Mouse (Mus musculus) monocyte, adult 5-6 weeks (primary cell): ENCODE data around the gene Asprv1. TPM values are rescaled to one million over a fixed set of nuclear protein-coding genes. Genes with fewer than 3 reads are reported as not detected.

Source experiments
- ATAC-seq: fragments of 153-309, 156-312 bp; replicated peaks from 2 replicates; pipeline ENCODE4 v1.8.0; 2017; ENCODE audit warnings: mild to moderate bottlenecking; ENCODE audit not compliant: low TSS enrichment, insufficient number of reproducible peaks, severe bottlenecking, poor library complexity, low FRiP score
- total RNA-seq: library from RNA; stranded (forward); fragments of 200-1000, 200-491, 200-594 nt; gene quantifications from 3 replicates; pipeline ENCODE4 v1.2.3, GENCODE M21; 2017

Gene Asprv1
- total RNA-seq, 1 experiment from 2014 or later = not detected

- no peak for ATAC-seq
Observed at GRCm38 (mm10) chr6:86653026-86653425, 25.1 kb downstream of the Asprv1 start.

- ATAC-seq = peak; percentile 42; the same call in 1 of the 2 replicates
Observed at GRCm38 (mm10) chr6:86654270-86654916, 26.4 kb downstream of the Asprv1 start.

GRCm38 (mm10) chr6:86658501-86658900, 30.5 kb downstream of the Asprv1 start:
- ATAC-seq = no peak

- ATAC-seq = no peak
Observed at GRCm38 (mm10) chr6:86660161-86660877, 32.4 kb downstream of the Asprv1 start.

GRCm38 (mm10) chr6:86665076-86665475, 37.1 kb downstream of the Asprv1 start:
- no peak for ATAC-seq

GRCm38 (mm10) chr6:86665560-86666307, 37.8 kb downstream of the Asprv1 start:
- ATAC-seq = no peak

- ATAC-seq = no peak
Observed at GRCm38 (mm10) chr6:86667061-86667460, 39.1 kb downstream of the Asprv1 start.

- ATAC-seq = no peak
Observed at GRCm38 (mm10) chr6:86668580-86669239, 40.7 kb downstream of the Asprv1 start, which contains the start of gene Mxd1. TSS of gene Mxd1 (minus strand) at chr6:86669161.

GRCm38 (mm10) chr6:86669240-86669727, 41.3 kb downstream of the Asprv1 start:
- ATAC-seq = peak; percentile 93

- ATAC-seq = peak; percentile 48; the same call in 1 of the 2 replicates
Observed at GRCm38 (mm10) chr6:86670873-86671272, 42.9 kb downstream of the Asprv1 start.

GRCm38 (mm10) chr6:86678341-86678740, 50.4 kb downstream of the Asprv1 start:
- ATAC-seq = no peak

Other genes with a start within 250 kb of the Asprv1 start
- 31.6 to 40.4 TPM (median 36.6 TPM) in 3 replicates for gene Pcyox1, start 231.0 kb upstream of the Asprv1 start, total RNA-seq
- gene Tia1, start 223.9 kb upstream of the Asprv1 start, total RNA-seq = 51.4 to 98.7 TPM (median 74.8 TPM) in 3 replicates
- gene Gm44790, start 201.5 kb upstream of the Asprv1 start, total RNA-seq = 2.7 to 6.8 TPM in 2 of 3 replicates, not detected in the other
- 43.0 to 51.5 TPM (median 49.7 TPM) in 3 replicates for gene C87436, start 189.8 kb upstream of the Asprv1 start, total RNA-seq
- 36.4 to 57.1 TPM (median 52.3 TPM) in 3 replicates for gene Pcbp1, start 101.8 kb upstream of the Asprv1 start, total RNA-seq
- 87.4 to 128 TPM (median 90.9 TPM) in 3 replicates for gene Mxd1, start 41.0 kb downstream of the Asprv1 start, total RNA-seq
- gene Snrnp27, start 56.4 kb downstream of the Asprv1 start, total RNA-seq = 67.2 to 70.2 TPM (median 68.0 TPM) in 3 replicates
- gene Gmcl1, start 105.2 kb downstream of the Asprv1 start, total RNA-seq = 17.5 to 27.5 TPM (median 18.8 TPM) in 3 replicates
- gene Anxa4, start 165.4 kb downstream of the Asprv1 start, total RNA-seq = 28.8 to 34.7 TPM (median 33.1 TPM) in 3 replicates
- gene Aak1, start 221.4 kb downstream of the Asprv1 start, total RNA-seq = 9.6 to 28.7 TPM (median 14.5 TPM) in 3 replicates